ENCODE assay signal across 25 mouse cellular contexts in genomic region chr8:46103434-46103833, GRCm38 (mm10). TPM values are rescaled to one million over a fixed set of nuclear protein-coding genes. Genes with fewer than 3 reads are reported as not detected.
A peak's percentile ranks its signal among the peaks of the same experiment; 100 is the strongest.
DNase-seq lines count a peak whose midpoint lies in the region; ATAC-seq lines count a peak whose summit lies in the region.
"Had no signal": no experiment of that assay in that cellular context is flagged by ENCODE, and none has a peak within 500 bp of the region (broad histone marks: within the 10 kb centered on the region; RNA-seq: fewer than 3 reads in every experiment).

No protein-coding gene starts in this region.

- peaks cover 8% of the 10 kb centered on the region for H3K4me1 ChIP-seq in megakaryocyte, embryonic 14.5 days
- H3K4me1 ChIP-seq: embryonic facial prominence, embryonic 13.5 days; embryonic facial prominence, embryonic 15.5 days; forebrain, embryonic 10.5 days; forebrain, embryonic 12.5 days had no signal

- peak; percentile 74 for DNase-seq in heart, adult 11 months
- no peak for DNase-seq in heart, postnatal 10 days
- DNase-seq in brain, adult 2 months (ENCODE audit: low read depth, low spot score) = peak; percentile 60
- no peak for DNase-seq in Muller cell, postnatal 12 days (ENCODE audit: inconsistent ontology term)
- DNase-seq: adrenal gland, adult 8-10 months; adrenal gland, postnatal 14 days; adrenal gland, postnatal 36 days; cerebellum, adult 11 months; cerebellum, adult 18-20 months; cerebellum, adult 8-10 months; cerebellum, adult 9-11 months; cerebellum, postnatal 14 days; cerebellum, postnatal 36 days; embryo, embryonic 11 days had no signal

- intact Hi-C loops in heart, postnatal 10 days (cut with DNase I) = no loop called here

- H3K4me3 ChIP-seq in megakaryocyte, embryonic 14.5 days (replicated peaks) = peak overlapping the region; percentile 38
- H3K4me3 ChIP-seq: embryonic facial prominence, embryonic 13.5 days; embryonic facial prominence, embryonic 15.5 days; erythroblast, embryonic 14.5 days; forebrain, embryonic 10.5 days; forebrain, embryonic 12.5 days had no signal

- H3K27me3 ChIP-seq in megakaryocyte, embryonic 14.5 days (replicated peaks) = no peaks in the 10 kb centered on the region
- H3K27me3 ChIP-seq: embryonic facial prominence, embryonic 13.5 days; embryonic facial prominence, embryonic 15.5 days; forebrain, embryonic 12.5 days; Patski had no signal

- ATAC-seq in megakaryocyte, adult 5-6 weeks (ENCODE audit: poor library complexity, severe bottlenecking) = no peak
- ATAC-seq: activated CD4-positive, CD25-positive, alpha-beta regulatory T cell, adult 4 months; forebrain, embryonic 14.5 days; forebrain, embryonic 16.5 days; Patski had no signal

- H3K36me3 ChIP-seq in megakaryocyte, embryonic 14.5 days (replicated peaks; ENCODE audit: low read length) = peaks cover 93% of the 10 kb centered on the region

- peaks cover 5% of the 10 kb centered on the region; the same call in 1 of the 2 replicates for H3K9me3 ChIP-seq in megakaryocyte, embryonic 14.5 days

RNA-seq across cellular contexts. Expression of gene Cfap97, which starts 48.1 kb away (rescaled TPM):
- total RNA-seq in heart, postnatal 10 days (2021) = 10 to 100 TPM; 13.4 to 16.5 TPM
- polyA plus RNA-seq in megakaryocyte, embryonic 14.5 days (2012; ENCODE audit: insufficient read depth, low replicate concordance) = 0.76 TPM in 1 of 2 replicates, not detected in the other
- 14.5 and 19.8 TPM in 2 replicates for total RNA-seq in megakaryocyte, adult 5-6 weeks (2015)
- 15.7 and 24.1 TPM in 2 replicates for total RNA-seq in megakaryocyte, adult 5-6 weeks (2017)

RNA-seq across cellular contexts. Expression of gene Snx25, which starts 48.5 kb away (rescaled TPM):
- 10 to 100 TPM; 13.2 to 13.7 TPM for total RNA-seq in heart, postnatal 10 days (2021)
- polyA plus RNA-seq in megakaryocyte, embryonic 14.5 days (2012; ENCODE audit: insufficient read depth, low replicate concordance) = 15.4 and 16.6 TPM in 2 replicates
- 20.8 and 24.5 TPM in 2 replicates for total RNA-seq in megakaryocyte, adult 5-6 weeks (2015)
- total RNA-seq in megakaryocyte, adult 5-6 weeks (2017) = 20.2 and 30.7 TPM in 2 replicates

Comparison
In these comparisons a context has a peak if more than half of its experiments do, and no peak if none do; other contexts are left out.
1. DNase-seq: peak in heart, adult 11 months (single experiment) and brain, adult 2 months (single experiment); none in heart, postnatal 10 days (0 of 2) and Muller cell, postnatal 12 days (single experiment).